Mouse (Mus musculus) kidney, postnatal 25 days (tissue): ENCODE data around the gene Usf3.

ENCODE experiments used
- DNase-seq, 2 experiments: peaks; one replicate each; pipeline ENCODE4 v3.0.0; 2021; ENCODE audit warnings: mixed read lengths in 2 of 2

The Usf3 gene

DNA sequence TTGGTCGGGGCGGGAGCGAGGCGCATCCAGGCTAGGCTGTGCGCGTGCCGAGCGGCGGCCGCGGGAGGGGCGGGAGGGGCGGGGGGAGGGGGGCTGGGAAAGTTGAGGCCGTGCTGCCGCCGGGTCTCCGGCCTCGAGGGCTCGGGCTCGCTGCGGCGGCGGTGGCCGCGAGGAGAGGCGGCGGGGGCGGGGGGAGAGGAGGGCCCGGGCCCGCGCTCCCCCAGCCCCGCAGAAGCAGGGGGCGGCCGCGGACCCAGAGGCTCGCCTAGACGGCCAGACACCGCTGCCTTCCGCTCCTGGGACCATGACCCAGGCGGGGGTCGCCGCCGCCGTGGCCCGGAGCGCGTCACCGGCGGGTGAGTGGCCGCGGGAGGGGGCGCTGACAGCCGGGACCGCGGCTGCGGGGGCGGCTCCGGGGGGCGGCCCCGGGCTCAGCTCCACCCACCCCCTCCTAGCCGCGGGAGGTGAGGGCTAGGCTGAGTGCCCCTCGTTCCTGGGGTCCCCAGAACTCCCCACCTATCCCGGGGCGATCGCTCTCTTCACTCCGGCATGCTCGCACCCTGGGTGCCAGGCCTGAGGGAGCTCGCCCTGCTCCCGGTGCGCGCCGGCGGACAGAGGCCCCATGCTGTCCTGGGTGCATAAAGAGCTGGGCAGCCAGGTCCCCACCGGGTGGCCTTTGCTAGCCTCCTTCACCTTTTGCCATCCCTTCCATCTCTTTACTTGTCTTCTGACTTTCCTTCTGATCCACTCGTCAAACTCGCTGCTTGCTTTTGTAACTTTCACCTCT is at the start of gene Usf3:
TSS of gene Usf3 (plus strand) at position 92 of the 787 bp plus-strand sequence.
- DNase-seq: peak; percentile 43 to 79

DNA sequence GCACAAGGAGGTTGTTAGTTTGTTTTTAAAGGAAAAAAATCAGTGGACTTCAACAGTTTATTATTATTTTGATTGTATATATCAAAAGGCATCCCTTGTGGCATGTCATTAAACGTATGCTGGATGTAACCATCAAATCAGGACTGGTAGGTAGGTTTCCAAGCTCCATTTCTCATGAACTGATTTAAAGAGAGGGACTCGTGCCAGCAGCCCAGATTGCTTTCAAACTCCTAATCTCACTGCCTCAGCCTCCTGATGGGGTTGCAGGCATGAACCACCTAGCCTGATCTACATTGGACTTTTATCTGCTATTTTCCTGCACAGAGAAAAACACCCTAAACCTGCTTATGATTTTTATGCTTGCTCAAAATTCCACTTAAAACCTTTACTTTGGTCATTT is 49.3 kb upstream of the Usf3 start:
- no peak for DNase-seq

DNA sequence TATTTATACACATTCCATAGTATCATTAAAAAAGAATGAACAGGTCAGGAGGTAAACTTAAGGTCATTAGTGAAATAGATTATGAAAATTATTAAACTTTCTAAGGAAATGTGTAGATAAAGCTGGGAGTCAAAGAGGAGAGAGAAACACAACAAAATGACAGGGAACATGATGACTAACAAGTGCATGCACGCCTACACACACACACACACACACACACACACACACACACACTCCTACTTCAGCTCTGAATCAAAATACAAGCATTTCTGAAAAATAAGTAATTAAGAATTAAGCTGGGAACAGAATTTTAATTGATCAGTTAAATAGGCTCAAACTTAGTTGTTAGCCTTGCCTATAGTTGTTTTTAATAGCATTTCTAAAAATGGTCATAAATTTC is 48.3 kb upstream of the Usf3 start:
- no peak for DNase-seq

DNA sequence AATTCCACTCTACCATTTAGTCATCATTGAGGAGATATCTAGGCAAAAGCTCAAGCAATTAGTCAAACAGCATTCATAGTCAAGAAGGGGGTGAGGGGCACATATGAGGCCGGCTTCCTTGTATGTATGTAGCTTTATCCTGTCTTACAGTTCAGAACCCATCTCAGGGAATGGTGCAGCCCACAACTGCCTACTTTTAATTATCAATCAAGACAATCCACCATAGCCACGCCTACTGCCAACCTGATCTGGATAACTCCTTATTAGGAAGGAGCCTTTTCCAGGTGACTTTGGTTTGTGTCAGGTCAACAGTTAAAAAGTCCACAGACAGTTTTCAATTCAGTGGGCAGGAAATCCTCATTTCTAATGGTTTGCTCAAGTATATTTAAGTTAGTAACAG is 47.6 kb upstream of the Usf3 start:
- DNase-seq: peak in 1 of 2 experiments; percentile 28

DNA sequence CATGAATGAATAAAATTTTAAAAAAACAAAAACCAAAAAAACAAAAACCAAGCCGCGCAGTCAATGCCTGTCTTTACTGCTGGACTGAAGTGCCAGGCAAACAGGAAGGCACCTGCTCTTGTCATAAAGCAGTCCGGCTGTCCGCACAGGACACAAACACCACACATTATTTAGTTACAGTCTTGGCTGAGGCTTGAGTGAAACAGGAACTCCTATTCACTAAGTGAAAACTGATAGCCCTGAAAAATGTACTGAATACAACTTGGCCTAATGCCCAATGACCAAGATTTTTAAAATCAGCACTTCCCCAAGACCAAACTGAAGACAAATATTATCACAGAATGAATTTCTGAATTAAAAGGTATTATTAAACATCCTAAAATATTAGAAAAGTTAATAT is 46.6 kb upstream of the Usf3 start:
- no peak for DNase-seq

DNA sequence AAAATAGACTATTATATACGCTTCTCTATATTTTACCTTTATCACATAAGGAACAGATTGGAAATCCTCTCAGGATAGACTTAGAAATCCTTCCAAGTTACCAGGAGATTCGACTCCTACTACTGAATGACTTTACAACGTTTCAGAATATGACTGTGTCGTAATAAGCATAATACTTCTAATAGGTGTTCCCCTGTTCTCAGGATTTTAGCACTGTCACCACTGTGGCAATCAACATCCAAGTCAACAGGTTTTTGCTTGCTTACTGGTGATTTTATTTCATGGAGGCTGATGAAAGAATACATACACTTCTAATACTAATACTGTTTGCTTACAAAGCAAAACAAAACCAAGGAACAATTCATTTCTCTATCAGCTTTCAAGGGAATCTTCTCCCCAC is 40.7 kb upstream of the Usf3 start:
- DNase-seq: no peak

DNA sequence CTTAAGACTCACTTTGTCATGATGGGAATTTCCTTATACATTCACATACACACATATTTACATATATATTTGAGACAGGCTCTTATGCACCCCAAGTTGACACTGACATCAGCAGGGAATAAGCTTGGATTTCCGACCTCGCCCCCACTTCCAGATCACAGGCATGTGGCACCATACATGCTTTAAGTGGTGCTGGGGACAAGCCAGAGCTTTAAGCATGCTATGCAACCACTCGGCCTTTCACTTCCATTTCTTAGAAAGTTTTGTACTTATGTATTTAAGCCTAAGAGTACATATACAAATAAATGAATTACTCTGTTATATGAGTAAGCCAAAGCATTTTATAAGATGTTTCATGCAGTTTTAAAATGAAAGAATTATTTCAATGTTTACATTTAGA is 39.9 kb upstream of the Usf3 start:
- DNase-seq: no peak

DNA sequence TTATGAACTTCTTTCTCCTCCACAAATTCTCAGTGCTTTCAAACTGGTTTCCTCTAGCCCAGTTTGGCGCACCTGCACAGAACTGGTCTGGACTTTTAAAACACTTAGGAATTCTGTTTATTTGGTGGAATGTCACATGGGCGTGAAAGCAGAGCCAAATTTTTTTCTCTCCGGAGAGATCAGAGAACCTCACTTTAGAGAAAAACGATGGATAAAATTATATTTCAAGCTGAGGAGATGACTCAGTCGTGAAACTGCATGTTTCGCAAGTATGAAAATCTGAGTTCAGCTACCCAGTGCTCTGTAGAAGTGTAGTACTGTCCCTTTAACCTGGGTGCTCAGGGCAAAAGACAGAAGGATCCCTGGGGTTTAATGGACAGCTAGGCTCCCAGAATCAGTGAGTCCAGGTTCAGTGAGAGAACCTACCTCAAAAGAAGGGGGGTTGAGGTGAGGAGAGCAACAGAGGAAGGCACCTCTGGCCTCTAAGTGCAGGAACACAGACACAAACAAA is 36.5 kb upstream of the Usf3 start:
- DNase-seq: peak; percentile 51 to 73

DNA sequence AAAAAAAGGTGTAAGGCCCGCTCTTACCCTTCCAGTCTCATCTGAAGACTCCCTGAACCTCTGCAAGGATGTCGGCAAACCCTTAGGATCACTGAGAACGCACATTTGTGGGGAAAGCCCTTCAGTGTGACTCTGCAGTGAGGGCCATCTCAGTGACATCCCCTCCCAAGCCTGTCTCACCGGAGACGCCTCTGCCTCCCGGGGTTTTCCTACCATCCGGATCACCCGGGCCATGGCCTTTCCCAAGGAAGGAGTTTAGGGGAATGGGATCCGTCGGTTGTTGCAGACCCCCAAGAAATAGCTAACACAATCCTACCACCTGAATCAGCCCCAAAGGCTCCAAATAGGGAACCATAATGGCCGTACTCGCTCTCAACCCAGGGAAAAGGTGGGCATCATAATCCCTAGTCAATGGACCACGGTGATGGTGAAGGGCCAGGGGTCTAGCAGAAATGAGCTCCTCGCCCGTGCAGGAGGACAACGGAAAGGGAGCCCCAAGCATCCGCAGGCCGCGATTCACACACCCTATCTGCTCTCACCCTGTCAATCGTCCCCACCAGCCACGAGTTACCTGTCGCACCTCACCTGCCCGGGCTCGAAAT is 34.6 kb upstream of the Usf3 start:
- peak; percentile 7 to 36 for DNase-seq

DNA sequence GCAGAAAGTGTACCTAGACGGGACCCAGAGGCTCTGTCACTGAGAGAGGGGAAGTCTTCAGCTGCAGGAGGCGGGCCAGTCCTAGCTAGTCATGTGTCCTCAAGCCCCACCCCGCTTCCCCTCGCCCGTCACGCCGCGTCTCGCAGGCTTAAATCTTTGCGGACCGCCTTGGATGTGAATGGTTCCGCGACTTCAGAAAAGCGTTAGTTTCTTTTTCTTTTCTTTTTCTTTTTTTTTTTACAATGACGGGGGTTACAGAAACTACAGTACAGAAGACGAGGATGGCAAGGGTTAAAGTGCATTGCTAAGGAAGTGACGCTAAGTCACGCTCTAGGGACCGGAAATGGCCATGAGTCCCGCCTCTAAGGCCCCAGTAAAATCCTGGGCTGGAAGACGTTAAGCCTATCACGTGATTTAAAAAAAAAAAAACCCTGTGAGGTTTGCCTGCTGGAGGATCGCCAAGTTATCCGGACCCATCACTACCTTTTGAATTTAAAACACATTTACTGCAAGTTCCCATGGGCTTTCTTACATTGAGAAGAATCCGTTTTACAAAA is 34.0 kb upstream of the Usf3 start:
- DNase-seq: peak; percentile 90 to 94

DNA sequence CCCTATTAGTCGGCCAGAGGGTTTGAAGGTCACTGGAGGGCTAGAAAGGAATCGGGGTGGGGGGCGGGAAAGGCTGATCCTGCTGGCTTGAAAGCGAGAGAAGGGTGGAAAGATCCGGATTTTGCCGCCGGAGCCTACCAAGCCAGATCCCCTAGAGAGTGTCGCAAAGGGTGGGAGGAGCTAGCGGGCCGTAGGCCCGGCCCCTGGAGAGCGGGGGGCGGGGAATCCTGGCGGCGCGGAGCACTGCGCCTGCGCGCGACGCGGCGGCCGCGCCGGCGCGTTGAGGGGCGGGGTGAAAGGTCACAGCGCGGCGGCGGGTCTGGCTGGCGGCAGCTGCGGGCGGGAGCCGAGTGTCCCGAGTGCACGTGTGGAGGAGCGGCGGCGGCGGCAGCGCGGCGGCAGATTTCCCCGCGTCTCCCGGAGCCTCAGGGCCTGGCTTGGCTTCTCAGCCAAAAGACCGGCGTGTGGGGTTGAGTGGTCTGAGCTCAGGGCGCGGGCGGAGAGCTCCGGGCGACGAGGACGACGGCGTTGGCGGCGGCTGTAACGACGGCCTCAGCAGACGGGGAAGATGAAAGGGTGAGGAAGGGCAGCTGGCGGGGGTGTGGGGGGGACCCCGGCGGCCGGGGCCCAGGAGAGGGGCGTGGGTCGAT is 33.4 kb upstream of the Usf3 start, which contains the start of the genes Atp6v1a and Naa50:
TSS of gene Atp6v1a (minus strand) at position 170 of the 650 bp plus-strand sequence.
TSS of gene Naa50 (plus strand) at position 295 of the 650 bp plus-strand sequence.
- DNase-seq: peak; percentile 94 to 96

DNA sequence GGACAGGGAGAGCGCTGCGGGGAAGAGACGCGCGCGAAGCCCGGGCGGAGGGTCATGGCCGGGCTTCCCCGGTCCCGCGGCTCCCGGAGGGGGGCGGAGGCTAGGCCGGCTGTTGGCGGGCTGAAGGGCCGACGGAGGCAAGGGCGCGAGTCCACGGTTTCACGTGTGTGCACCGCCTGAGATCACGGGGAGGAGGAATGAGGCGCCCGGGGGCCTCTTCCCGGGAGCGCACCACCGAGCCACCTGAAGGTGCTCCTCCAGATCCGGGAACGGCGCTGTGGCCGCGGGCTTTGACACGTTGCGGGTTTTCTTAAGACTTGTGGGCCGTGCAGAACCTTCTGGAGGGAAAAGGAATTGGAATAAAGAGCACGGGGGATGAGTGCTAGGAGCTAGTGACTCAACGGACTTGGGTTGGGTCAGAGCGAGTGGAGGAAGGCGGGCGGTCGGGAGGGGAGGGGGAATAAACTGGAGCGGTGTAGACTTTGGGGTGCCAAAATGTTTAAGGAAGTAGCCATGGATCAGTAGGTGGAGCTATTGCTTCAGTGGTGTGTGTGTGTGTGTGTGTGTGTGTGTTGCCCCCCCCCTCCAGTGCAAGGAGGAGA is 32.8 kb upstream of the Usf3 start:
- DNase-seq: peak; percentile 79 to 91

DNA sequence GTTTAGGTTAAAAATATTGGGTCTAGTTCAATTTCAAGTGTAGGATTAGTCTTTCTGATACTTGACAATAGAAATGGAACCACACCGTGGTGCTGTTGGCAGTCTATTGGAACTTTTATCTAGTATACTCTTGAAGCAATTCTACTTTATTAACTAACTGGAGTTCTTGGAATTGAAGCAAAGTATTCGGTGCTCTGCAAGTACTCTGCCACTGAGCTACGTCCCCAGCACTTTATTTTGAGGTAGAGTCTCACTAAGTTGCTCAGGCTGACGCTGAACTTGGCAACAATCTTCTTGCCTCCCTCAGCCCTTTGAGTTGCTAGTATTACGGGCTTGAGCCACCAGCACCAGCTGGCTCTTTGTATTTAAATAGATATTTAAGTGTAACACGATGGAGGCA is 31.6 kb upstream of the Usf3 start:
- peak in 1 of 2 experiments; percentile 29 for DNase-seq

DNA sequence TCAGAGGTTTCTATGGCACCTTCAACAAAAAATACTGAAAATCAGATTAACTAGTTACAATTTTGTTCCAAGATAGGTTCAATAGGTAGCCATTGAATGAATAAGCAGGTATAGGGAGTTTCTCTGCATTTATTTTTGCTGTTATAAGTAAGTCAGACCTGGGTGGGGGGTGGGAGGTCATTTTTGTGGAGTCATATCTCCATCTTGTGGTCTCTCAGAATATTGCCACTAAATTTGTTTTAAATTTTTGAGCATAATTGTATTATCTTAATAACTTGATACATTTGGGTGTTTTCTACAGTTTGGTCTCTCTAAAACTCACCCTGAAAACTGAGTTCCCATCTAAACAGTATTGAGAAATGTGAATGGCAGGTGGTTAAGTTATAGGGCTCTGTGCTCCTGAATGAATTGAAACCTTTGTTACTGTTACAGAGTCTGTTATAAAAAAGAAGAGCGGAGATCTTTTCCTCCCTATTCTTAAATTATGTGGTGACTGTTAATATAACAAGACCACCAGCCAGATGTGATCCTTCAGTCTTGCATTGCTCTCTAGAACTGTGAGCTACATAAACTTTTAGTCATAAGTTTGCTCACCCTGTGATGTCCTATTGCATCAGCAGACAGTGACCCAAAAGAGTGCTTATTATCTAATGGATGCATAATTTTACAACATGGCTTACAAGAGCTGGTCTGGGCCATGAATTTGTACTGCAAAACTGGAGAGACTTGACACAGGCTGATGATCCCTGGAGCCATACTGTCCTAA is 23.9 kb upstream of the Usf3 start:
- DNase-seq: no peak

DNA sequence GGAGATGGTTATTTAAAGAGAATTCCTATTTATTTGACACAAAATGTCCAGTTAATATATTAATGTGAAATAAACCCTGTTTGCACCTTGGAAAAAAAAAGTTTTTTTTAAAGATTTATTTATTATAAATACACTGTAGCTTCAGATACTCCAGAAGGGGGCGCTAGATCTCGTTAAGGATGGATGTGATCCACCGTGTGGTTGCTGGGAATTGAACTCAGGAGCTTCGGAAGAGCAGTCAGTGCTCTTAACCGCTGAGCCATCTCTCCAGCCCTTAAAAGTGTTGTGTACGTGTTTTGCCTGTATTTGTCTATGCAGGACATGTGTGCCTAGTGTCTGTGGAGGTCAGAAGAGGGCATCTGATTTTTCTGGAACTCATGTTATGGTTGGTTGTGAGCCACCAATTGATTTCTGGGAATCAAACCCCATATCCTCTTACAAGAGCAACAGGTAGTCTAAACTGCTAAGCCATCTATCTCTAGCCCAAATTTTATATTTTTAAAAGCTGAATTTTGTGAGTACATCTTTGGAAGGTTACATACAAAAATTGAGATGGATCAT is 18.5 kb upstream of the Usf3 start:
- DNase-seq: no peak

DNA sequence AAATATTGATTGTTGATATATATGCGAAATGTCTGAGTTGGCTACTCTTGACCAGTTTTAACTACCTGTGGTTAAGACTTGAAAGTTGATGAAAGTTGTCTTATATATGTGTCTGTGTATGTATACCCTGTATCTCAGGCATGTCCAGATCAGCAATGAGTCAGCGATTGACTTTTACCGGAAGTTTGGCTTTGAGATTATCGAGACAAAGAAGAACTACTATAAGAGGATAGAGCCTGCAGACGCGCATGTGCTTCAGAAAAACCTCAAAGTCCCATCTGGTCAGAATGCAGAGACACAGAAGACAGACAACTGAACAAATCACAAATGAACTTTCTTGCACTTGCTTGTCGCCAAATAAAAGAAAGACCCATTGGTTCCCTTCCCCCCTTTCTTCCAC is 13.7 kb upstream of the Usf3 start:
- DNase-seq: no peak

DNA sequence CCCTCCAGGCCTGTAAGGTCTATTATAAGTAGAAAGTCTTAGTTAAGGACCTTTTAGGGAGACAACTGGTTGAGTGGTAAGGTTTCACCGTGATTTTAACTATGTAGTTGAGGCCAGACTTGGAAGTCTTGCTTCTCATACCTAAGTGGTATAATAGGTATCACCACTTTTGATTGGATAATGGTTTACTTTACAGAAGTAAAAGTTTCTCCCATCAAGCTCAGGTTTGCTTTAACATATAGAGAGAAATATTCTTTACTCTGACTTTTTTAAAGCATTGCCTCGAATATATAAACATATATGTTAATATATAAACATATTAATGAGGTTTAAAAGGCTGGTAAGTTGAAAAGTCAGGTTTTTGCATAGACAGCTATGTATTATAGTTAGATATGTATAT is 9.2 kb upstream of the Usf3 start:
- no peak for DNase-seq

DNA sequence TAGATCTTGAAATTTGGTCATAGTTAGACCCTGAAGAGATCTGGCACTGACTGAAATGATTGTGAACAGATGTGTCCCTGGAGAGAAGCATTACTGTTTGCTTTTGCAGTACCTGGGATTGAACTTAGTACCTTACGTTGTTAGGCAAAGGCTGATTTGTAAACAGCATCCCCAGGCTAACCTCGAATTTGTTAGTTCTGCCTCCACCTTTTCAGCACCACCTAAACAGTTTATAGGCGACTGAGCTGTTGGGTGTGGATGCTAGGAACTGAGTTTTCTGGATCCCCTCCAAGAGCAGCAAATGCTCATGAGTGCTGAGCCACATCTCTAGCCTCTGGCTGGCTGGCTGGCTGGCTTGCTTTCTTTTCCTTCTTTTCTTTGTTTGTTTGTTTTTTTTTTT is 7.9 kb upstream of the Usf3 start:
- no peak for DNase-seq

DNA sequence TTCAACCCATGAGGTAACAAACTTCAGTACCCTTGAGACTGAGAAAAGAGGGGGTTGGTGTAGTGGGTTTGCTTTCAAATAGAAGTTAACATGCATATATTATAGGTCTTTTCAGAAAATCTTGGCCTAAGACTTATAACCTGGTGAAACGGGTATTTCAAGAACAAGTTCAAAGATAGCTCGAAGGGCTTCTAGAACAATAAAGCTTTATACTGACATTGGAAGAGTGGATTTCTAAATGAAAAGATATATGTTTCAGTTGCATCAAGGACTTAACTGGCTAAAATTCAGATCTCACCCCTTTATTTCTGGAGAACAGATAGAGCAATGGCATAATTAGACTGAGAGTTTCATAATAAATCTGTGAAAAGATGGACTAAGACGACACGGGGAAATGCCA is 4.1 kb upstream of the Usf3 start:
- DNase-seq: no peak

DNA sequence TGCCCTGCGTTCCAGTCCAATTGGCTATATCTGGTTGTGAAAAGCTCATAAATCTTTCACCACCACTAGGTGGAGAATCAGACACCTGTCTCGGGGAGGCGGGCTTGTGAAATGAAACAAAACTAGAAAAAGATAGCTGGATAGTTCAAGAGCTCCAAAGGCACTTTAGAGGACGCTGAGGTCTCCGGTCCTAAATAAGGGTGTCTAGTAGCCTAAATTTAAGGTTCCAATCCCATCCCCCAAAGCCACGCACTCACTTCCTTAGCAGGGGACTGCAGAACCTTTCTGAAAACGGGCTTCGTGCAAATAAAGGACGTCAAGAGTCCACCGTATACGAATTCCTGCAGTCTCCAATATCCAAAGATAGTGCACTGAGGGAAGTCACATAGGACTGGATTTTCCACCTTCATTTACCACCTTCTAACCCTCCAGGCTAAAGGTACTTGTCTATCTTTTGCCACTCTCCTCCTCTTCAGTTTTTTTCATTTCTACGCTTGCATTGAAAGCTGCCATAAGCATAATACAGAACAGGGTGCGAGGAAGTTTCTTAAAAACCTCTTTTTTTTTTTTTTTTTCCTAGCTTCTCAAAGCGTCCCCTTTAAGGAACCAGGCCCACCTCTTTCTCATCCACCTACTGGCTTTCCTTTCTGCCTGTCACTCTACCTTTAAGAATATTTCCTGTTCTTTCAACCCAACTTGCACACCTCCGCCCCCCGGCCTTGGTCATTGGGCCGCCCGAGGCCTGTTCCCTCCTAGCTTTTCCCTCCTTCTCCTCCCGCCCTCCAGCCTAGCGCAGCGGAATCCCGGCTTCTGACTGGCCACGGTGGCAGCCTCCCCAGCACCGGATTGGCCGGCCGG is 520 bp upstream of the Usf3 start:
- peak; percentile 98 to 100 for DNase-seq
